Mouse (Mus musculus) heart, adult 8-10 months (tissue): ENCODE results near the gene Unc13d. TPM values are rescaled to one million over a fixed set of nuclear protein-coding genes. Genes with fewer than 3 reads are reported as not detected.
"Not testable (repeated sequence)": the region's sequence is repeated elsewhere in the genome, so short reads cannot be mapped to it uniquely, and the experiment has no call there.

Source experiments
- DNase-seq: peaks from one replicate; pipeline ENCODE4 v3.0.0; 2022; ENCODE audit warnings: low spot score
- total RNA-seq, 4 experiments: library from RNA; stranded (reverse); gene quantifications; 2 replicates each; pipeline ENCODE4 v1.2.4; 2022

Gene Unc13d
- total RNA-seq, 4 experiments from 2014 or later: 0.41 to 1.4 (median 0.83) TPM

- no peak for DNase-seq
Measured at GRCm38 (mm10) chr11:116100839-116101238, 23.1 kb upstream of the Unc13d start.

- DNase-seq: peak; percentile 90
Measured at GRCm38 (mm10) chr11:116100385-116100784, 22.6 kb upstream of the Unc13d start.

DNA sequence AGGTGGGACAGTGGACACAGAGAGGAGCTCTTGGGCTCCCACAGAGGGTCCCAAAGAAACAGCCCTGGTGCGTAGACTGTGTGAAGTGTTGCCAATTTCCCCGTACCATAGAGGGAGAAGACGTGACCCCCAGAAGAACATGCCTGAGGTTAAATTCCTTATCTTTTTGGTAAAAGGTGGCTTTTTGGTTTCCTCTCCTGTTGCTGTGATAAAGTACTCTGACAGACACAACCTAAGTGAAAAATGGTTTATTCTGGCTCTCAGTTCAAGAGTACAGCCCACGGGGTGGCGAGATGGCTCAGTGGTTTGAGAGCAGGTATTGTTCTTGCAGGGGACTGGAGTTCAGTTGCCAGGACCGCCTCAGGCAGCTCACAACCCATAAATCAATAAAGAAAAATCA lies 21.7 kb upstream of the Unc13d start:
- no peak for DNase-seq

DNA sequence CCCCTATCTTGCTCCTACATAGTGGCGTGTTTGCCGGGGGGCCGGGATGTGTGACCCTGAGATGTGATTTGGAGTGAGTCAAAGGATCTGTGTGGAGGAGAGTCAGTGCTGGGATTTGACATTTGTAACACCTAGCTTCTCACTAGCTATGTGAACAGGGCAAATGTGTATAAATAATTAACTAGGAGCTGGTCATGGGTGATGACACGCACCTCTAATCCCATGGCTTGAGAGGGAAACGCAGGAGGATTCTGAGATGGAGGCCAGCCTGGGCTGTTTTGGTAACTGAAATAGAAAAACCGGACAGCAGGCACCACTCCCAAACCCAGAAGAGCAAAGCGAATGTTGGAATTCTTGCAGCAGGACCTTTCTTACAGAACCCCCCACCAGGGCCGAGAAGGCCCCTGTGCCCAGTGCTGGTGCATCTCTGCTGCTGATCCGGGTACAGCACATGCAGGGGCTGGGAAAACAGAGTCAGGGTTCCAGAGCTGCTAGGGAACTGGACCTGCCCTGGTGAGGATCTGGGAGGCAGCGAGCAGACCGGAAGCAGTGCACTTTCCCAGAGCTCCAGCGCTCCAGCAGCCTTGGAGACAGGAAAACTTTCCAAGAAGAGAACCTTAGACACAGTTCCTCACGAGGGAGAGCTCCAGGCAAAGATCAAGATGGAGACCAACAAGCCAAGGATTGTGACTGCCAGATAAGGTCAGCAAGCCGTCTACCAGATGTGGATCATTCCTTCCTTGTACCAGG lies 21.1 kb upstream of the Unc13d start:
- DNase-seq: no peak

- DNase-seq: no peak
Measured at GRCm38 (mm10) chr11:116096213-116097108, 18.7 kb upstream of the Unc13d start.

GRCm38 (mm10) chr11:116095573-116095972 lies 17.8 kb upstream of the Unc13d start:
- peak; percentile 81 for DNase-seq

GRCm38 (mm10) chr11:116093771-116094565 lies 16.2 kb upstream of the Unc13d start:
- DNase-seq: no peak

DNA sequence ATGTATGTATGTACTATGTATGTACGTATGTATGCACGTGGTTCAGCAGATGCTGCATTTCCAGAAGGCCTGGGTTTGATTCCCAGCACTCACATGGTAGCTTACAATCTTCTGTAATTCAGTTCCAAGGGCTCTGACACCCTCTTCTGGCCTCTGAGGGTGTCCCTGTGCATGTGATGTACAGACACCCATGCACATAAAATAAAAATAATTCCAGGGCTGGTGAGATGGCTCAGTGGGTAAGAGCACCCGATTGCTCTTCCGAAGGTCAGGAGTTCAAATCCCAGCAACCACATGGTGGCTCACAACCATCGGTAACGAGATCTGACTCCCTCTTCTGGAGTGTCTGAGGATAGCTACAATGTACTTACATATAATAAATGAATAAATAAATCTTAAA lies 15.2 kb upstream of the Unc13d start:
- not testable (repeated sequence) for DNase-seq

DNA sequence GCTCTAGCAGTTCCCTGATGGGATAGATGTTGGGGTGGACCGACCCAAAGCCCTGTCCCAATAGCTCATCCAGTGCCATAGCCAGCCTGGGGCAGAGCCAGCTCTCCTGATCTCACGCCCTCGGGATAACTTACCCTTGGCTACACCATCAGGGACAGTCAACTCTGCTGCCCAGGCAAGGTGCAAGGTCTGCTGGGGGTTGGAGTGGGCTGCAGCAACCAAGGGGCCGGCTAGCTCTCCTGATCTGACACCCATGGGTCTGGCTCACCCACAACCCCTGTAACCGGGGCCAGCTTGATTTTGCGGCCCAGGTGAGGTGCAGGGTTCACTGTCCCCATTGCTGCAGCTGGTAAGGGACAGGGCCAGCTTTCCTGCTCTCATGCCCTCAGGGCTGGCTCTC lies 13.8 kb upstream of the Unc13d start:
- no peak for DNase-seq

- no peak for DNase-seq
Measured at GRCm38 (mm10) chr11:116089545-116089944, 11.8 kb upstream of the Unc13d start.

GRCm38 (mm10) chr11:116088741-116089394 lies 11.1 kb upstream of the Unc13d start:
- no peak for DNase-seq

GRCm38 (mm10) chr11:116088188-116088587 lies 10.4 kb upstream of the Unc13d start:
- DNase-seq: no peak

DNA sequence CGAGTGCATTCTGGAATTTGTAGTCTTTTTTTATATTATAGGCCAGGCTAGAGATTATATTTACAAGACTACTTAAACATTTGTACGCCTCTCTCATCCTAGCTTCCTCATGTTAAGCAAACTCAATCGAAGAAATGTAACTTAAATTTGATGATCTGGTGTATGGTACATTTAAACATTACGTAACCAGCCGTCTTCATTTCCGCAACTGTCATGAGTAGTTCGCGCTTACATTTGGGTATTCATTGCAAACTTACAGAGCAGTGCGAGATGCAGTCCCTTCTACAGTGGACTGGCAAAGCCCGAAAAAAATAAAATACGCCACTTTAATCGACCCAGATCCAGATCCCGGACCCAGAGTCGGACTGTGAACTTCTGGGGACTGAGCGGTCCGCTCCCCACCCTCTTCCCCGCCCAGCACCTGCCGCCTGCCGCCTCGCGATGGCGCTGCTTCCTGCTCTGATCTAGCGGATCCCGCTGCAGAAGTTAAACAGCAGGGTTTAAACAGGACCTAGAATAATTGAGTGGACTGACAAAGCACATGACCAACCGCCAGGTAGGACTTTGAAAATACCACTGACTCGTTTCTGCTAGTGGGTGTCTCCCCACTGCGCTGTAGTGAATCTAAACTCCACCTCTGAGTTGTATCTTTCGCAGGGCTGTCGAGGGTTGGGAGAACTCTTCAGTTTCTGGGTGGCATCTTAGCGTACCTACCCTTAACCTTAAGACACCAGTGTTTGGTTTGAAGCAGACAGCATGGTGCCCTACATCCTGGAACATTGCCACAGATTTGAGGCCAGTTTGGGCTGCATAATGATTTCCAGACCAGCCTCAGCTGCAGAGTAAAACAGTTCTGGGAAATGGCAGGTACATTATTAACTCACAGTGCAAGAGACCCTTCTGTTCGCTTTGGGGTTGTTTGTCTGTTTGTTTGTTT lies 9.7 kb upstream of the Unc13d start:
- DNase-seq: peak; percentile 93

DNA sequence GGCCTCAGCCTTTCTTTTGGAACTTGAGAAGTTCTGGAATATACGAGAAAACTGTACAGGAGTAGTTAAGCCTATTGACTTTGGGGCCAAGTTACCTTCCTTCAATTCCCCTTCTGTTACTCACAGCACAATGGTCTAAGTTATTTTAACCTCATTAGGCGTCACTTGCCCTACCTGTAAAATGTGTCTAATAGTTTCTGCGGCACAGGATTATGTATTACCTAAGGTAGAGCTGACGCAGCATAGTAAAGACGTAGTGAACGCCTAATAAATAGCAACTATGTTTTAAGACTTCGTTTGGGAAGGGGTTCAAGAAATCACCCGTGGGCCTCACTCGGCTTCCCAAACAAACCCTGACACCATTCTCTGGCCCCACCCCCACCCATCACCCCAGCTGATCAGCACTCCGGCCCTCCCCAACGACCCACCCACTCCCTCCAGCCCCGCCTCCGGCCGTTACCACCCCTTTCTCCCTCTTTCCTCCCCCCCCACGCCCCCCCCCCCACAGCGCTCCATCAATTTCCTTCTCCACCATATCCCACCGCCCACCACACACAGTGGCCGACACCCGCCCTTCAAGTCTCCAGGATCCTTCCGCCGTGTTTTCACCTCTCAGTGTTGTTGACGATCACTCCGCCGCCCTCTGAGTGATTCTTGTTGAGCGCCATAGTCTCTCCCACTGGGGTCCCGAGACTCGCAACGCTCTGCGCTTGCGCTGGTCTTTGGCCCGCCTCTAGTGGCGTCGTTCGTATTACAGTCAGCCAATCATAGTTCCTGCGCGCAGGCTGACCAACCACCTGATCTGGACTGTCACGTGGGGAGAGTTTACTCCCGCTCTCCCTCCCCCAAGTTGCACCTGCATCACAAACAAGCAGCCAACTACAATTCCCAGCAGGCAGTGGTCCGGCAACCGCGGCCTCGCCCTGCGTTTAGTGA lies 8.8 kb upstream of the Unc13d start, which contains the start of gene Wbp2:
Wbp2 (minus strand) TSS at position 738 of the 936 bp plus-strand sequence.
- peak; percentile 98 for DNase-seq

DNA sequence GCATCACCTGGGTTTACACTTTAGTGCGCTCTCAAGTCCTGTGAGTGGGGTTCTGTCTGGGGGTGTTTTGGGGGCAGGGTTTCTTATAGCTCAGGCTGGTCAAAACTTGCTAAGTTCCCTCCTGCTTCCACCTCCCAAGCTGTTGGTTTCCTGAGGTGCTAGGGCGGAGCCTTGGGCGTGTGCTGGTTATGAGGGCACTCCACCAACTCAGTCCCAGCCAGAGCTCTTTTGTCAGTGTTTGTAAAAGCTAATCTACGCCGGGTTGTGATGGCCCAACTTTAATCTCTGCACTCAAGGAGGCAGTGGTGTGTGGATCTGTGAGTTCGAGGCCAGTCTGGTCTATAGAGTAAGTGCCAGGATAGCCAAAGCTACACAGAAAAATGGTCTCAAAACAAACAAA lies 6.4 kb upstream of the Unc13d start:
- no peak for DNase-seq

GRCm38 (mm10) chr11:116083096-116083672 lies 5.4 kb upstream of the Unc13d start:
- DNase-seq: no peak

DNA sequence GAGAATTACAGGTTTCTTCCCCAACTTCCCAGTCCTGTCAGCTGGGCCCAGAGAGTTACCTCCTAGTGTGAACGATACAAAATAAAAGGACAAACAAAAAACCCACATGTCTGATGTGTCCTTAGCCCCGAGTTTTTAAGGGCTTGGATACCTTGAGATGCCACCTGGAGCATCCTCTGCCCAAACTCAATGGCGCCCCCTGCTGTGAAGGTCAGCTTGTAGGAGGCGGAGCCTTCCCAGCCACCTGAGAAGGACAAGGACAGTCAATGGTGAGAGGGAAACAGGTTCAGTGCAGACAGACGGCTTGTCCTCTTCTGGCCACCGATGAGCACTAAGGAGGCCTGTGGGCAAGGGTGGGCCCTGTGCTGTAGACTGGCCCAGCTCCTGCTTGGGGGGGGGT lies 3.3 kb upstream of the Unc13d start:
- DNase-seq: no peak

GRCm38 (mm10) chr11:116079511-116079910 lies 1.8 kb upstream of the Unc13d start:
- no peak for DNase-seq
